Mouse (Mus musculus): Measurements from ENCODE around the gene Tmem26. TPM values are rescaled to one million over a fixed set of nuclear protein-coding genes. Genes with fewer than 3 reads are reported as not detected.
A peak's percentile ranks its signal among the peaks of the same experiment; 100 is the strongest.
"Not testable (repeated sequence)": the region's sequence is repeated elsewhere in the genome, so short reads cannot be mapped to it uniquely, and the experiment has no call there.

Gene Tmem26
- polyA plus RNA-seq, 1 experiment from 2014 or later, result 10.6 TPM

GRCm38 (mm10) chr10:68715396-68715795 lies 8.1 kb upstream of the Tmem26 start:
- Histone ChIP-seq H3K9me3 (no peaks in the 10 kb centered on the region), H3K27me3 (replicated peaks) (no peaks in the 10 kb centered on the region), H3K4me1 (replicated peaks) (no peaks in the 10 kb centered on the region), H3K27ac (no peak overlapping the region), H3K4me2 (replicated peaks) (no peak overlapping the region), H3K36me3 (no peaks in the 10 kb centered on the region), H3K9ac (no peak overlapping the region), H3K4me3 (replicated peaks) (no peak overlapping the region)
- ATAC-seq, result no peak
- WGBS, result 92% methylated on average over 3 of the region's 3 CpGs

DNA sequence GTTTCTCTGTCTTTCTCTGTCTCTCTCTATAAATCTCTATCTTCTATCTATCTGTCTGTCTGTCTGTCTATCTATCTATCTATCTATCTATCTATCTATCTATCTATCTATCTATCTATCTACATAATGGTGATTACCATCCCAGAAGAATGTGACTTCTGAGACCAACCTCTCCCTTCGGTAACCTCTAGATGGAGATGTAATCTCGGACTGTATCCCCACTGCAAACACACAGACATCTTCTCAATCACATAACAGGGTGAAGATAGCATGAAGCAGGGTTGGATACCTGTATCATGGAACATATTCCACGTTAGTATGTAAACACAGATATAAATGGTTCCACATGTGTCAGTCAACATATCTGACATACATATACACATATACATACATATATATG lies 5.1 kb upstream of the Tmem26 start:
- Histone ChIP-seq H3K9me3 (no peaks in the 10 kb centered on the region), H3K36me3 (no peaks in the 10 kb centered on the region)
- WGBS, result 77% methylated on average over 3 of the region's 3 CpGs

GRCm38 (mm10) chr10:68720887-68721400 lies 2.5 kb upstream of the Tmem26 start:
- H3K4me3 ChIP-seq (replicated peaks), result no peak overlapping the region
- no peak overlapping the region for H3K27ac ChIP-seq
- peaks cover 11% of the 10 kb centered on the region for H3K4me1 ChIP-seq (replicated peaks)
- H3K9me3 ChIP-seq, result no peaks in the 10 kb centered on the region
- no peak for ATAC-seq
- H3K36me3 ChIP-seq, result no peaks in the 10 kb centered on the region
- WGBS, result 51% methylated on average over 5 of the region's 5 CpGs
- H3K27me3 ChIP-seq (replicated peaks), result 0 out of 2 replicates have a peak, but pooled peaks cover 4% of the 10 kb centered on the region
- H3K9ac ChIP-seq, result no peak overlapping the region
- no peak overlapping the region for H3K4me2 ChIP-seq (replicated peaks)

More for the DNA sequence above, 5.1 kb upstream of the Tmem26 start:
- Histone ChIP-seq H3K27me3 (replicated peaks) (no peaks in the 10 kb centered on the region), H3K27ac (no peak overlapping the region), H3K4me2 (replicated peaks) (no peak overlapping the region), H3K9ac (no peak overlapping the region), H3K4me3 (replicated peaks) (no peak overlapping the region), H3K4me1 (replicated peaks) (0 out of 2 replicates have a peak, but pooled peaks cover 1% of the 10 kb centered on the region)
- no peak for ATAC-seq

DNA sequence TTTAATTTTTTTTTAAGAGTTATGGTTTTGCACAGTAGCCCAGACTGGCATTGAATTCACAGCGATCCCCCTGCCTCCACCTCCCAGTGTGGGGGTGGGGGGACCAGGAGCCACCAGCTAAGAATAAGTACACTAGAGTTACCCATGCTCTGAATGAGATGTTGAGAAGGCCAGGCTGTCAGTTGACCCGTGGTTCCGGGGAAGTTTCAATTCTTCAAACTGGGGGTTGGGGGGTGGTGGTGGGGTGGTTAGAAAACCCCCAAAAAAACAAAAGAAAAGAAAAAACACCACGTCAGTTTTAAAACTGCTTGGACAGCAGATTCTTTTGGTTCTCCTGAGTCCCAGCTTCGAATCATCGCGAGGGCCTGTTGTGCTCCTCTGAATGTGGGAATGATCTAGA lies 431 bp upstream of the Tmem26 start:
- Histone ChIP-seq H3K4me1 (replicated peaks) (peaks cover 11% of the 10 kb centered on the region), H3K4me3 (replicated peaks) (no peak overlapping the region), H3K36me3 (no peaks in the 10 kb centered on the region), H3K9me3 (no peaks in the 10 kb centered on the region), H3K27ac (no peak overlapping the region), H3K9ac (no peak overlapping the region), H3K27me3 (replicated peaks) (0 out of 2 replicates have a peak, but pooled peaks cover 4% of the 10 kb centered on the region), H3K4me2 (replicated peaks) (peak overlapping the region; percentile 98; the same call in 1 of the 2 replicates)
- ATAC-seq, result no peak
- 53% methylated on average over 7 of the region's 7 CpGs for WGBS

DNA sequence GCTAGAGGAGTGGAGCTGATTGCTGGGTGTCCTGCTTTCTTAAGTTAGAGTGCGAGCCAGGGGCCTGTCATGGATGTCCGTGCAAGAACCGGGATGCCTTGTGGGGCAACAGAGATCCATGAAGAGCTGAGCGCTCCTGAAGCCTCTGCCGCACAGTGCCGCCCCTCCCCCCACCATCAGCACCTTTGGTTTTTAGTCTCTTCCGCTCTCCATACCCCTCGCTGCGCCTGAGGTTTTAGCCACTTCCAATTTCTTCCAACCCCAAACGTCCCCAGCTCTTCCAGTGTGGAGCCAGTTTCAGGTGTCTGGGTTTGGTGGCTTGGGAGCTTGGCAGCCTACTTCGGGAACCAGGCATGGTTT lies 895 bp downstream of the Tmem26 start:
- Histone ChIP-seq H3K27ac (no peak overlapping the region), H3K27me3 (replicated peaks) (0 out of 2 replicates have a peak, but pooled peaks cover 4% of the 10 kb centered on the region), H3K4me1 (replicated peaks) (peaks cover 11% of the 10 kb centered on the region), H3K9ac (peak overlapping the region; percentile 59), H3K4me2 (replicated peaks) (peak overlapping the region; percentile 98), H3K4me3 (replicated peaks) (peak overlapping the region; percentile 54), H3K36me3 (no peaks in the 10 kb centered on the region), H3K9me3 (no peaks in the 10 kb centered on the region)
- ATAC-seq, result peak; percentile 47; the same call in 1 of the 2 replicates
- 0% methylated on average over 11 of the region's 11 CpGs for WGBS

DNA sequence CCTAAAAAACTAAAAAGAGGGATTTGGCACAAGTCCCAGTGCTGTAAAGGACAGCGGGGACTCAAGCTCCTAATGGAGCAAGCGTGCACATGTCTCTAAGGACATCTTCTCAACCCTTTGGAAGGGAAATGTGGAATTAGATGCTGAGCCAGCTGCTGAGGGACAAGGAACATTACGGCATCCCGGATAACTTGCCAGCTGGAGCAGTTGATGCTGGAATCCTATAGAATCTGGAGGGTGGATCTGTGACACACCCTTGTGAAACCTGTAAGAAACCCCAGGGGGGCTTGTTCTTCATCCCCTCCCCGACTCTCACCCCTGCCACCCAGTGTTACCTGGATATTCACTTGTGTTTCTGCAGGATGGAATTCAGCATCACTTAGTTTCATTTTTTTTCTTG lies 4.0 kb downstream of the Tmem26 start:
- 75% methylated on average over 5 of the region's 5 CpGs for WGBS

DNA sequence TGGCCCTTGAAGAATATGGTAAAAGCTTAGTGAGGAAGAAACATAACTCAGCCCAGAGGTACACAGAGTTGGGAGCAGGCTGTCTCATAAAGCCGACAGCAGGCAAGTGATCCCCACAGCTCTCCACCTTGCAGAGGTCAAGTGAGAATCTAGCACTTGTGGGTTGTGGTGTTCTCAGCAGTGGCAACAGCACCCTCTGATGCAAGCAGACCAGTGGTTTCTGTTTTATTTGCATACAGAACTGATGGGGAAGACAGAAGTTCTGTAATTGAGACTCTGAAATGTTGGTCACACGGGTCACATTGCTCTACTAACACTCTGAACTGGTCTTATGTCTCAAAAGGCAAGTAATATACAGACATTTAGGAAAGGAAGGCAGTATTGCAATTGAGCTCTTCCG lies 12.2 kb downstream of the Tmem26 start:
- H3K9me3 ChIP-seq, result no peaks in the 10 kb centered on the region
- ATAC-seq, result no peak
- WGBS, result 86% methylated on average over 3 of the region's 3 CpGs
- no peak overlapping the region for H3K27ac ChIP-seq
- no peaks in the 10 kb centered on the region for H3K36me3 ChIP-seq
- H3K4me1 ChIP-seq (replicated peaks), result no peaks in the 10 kb centered on the region
- no peak overlapping the region for H3K4me2 ChIP-seq (replicated peaks)
- H3K27me3 ChIP-seq (replicated peaks), result no peaks in the 10 kb centered on the region
- H3K9ac ChIP-seq, result no peak overlapping the region
- H3K4me3 ChIP-seq (replicated peaks), result no peak overlapping the region

More for the DNA sequence above, 4.0 kb downstream of the Tmem26 start:
- Histone ChIP-seq H3K9me3 (no peaks in the 10 kb centered on the region), H3K27ac (no peak overlapping the region), H3K9ac (no peak overlapping the region), H3K4me1 (replicated peaks) (peaks cover 11% of the 10 kb centered on the region), H3K27me3 (replicated peaks) (0 out of 2 replicates have a peak, but pooled peaks cover 4% of the 10 kb centered on the region), H3K4me2 (replicated peaks) (no peak overlapping the region), H3K4me3 (replicated peaks) (no peak overlapping the region), H3K36me3 (no peaks in the 10 kb centered on the region)
- no peak for ATAC-seq

GRCm38 (mm10) chr10:68737391-68737790 lies 13.9 kb downstream of the Tmem26 start:
- Histone ChIP-seq H3K36me3 (no peaks in the 10 kb centered on the region), H3K9me3 (no peaks in the 10 kb centered on the region), H3K4me2 (replicated peaks) (no peak overlapping the region), H3K27me3 (replicated peaks) (no peaks in the 10 kb centered on the region), H3K4me3 (replicated peaks) (no peak overlapping the region), H3K27ac (no peak overlapping the region), H3K4me1 (replicated peaks) (no peaks in the 10 kb centered on the region), H3K9ac (no peak overlapping the region)
- no peak for ATAC-seq
- 75% methylated on average over 7 of the region's 7 CpGs for WGBS

DNA sequence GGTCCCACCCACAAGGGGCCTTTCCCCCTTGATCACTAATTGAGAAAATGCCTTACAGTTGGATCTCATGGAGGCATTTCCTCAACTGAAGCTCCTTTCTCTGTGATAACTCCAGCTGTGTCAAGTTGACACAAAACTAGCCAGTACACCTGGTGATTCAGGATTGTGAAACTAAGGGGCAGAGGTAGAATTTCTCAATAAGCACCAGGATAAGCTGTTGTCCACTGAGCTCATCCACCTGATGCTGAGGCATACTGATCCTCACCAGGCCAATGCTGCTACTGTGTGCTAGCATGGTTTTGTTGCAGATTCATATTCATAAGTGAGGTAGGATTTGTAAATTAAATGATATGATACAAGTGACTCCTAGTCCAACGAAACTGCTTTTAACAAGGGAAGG lies 15.5 kb downstream of the Tmem26 start:
- not testable (repeated sequence) for H3K4me1 ChIP-seq (replicated peaks); H3K27me3 ChIP-seq (replicated peaks); H3K4me2 ChIP-seq (replicated peaks); H3K9ac ChIP-seq; H3K27ac ChIP-seq; ATAC-seq; H3K36me3 ChIP-seq; H3K9me3 ChIP-seq; H3K4me3 ChIP-seq (replicated peaks)
- 94% methylated on average over 1 of the region's 1 CpGs for WGBS

DNA sequence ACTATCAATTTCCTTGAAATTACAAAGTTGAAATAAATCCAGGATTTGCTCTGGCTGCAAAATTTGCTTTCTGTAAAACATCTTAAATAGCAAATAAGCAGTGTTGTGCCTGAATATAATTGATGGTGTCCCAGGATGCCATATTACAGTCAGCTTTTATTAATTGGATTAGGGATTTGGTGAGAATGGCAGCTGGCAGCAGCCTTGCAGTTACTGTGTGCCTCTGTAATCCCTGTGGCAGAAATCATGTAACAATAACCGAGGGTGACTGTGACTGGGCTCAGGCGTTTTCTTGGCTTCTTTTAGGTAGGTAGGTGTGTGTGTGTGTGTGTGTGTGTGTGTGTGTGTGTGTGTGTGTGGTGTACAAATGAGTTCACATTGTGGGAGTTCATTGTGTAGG lies 16.8 kb downstream of the Tmem26 start:
- H3K9me3 ChIP-seq, result no peaks in the 10 kb centered on the region
- H3K27ac ChIP-seq, result no peak overlapping the region
- no peak overlapping the region for H3K9ac ChIP-seq
- no peak overlapping the region for H3K4me2 ChIP-seq (replicated peaks)
- 70% methylated on average over 2 of the region's 2 CpGs for WGBS
- no peaks in the 10 kb centered on the region for H3K27me3 ChIP-seq (replicated peaks)
- H3K4me1 ChIP-seq (replicated peaks), result no peaks in the 10 kb centered on the region
- H3K36me3 ChIP-seq, result no peaks in the 10 kb centered on the region
- no peak overlapping the region for H3K4me3 ChIP-seq (replicated peaks)
- no peak for ATAC-seq

GRCm38 (mm10) chr10:68750921-68751320 lies 27.5 kb downstream of the Tmem26 start:
- Histone ChIP-seq H3K9me3 (no peaks in the 10 kb centered on the region), H3K4me3 (replicated peaks) (no peak overlapping the region), H3K9ac (no peak overlapping the region), H3K27me3 (replicated peaks) (no peaks in the 10 kb centered on the region; the same call in 1 of the 2 replicates), H3K4me2 (replicated peaks) (no peak overlapping the region), H3K36me3 (no peaks in the 10 kb centered on the region), H3K27ac (no peak overlapping the region), H3K4me1 (replicated peaks) (no peaks in the 10 kb centered on the region)
- 81% methylated on average over 7 of the region's 7 CpGs for WGBS
- ATAC-seq, result no peak

GRCm38 (mm10) chr10:68759238-68759637 lies 35.8 kb downstream of the Tmem26 start:
- H3K4me1 ChIP-seq (replicated peaks), result no peaks in the 10 kb centered on the region
- 46% methylated on average over 5 of the region's 5 CpGs for WGBS
- no peak overlapping the region for H3K9ac ChIP-seq
- H3K27me3 ChIP-seq (replicated peaks), result no peaks in the 10 kb centered on the region
- no peak overlapping the region for H3K4me2 ChIP-seq (replicated peaks)
- H3K4me3 ChIP-seq (replicated peaks), result no peak overlapping the region
- no peaks in the 10 kb centered on the region for H3K9me3 ChIP-seq
- H3K27ac ChIP-seq, result no peak overlapping the region
- no peak for ATAC-seq
- no peaks in the 10 kb centered on the region for H3K36me3 ChIP-seq

GRCm38 (mm10) chr10:68759789-68760188 lies 36.3 kb downstream of the Tmem26 start:
- no peak overlapping the region for H3K4me3 ChIP-seq (replicated peaks)
- 68% methylated on average over 7 of the region's 7 CpGs for WGBS
- H3K4me1 ChIP-seq (replicated peaks), result no peaks in the 10 kb centered on the region
- no peaks in the 10 kb centered on the region for H3K27me3 ChIP-seq (replicated peaks)
- H3K9ac ChIP-seq, result no peak overlapping the region
- no peak overlapping the region for H3K4me2 ChIP-seq (replicated peaks)
- H3K27ac ChIP-seq, result no peak overlapping the region
- H3K36me3 ChIP-seq, result no peaks in the 10 kb centered on the region
- ATAC-seq, result no peak
- H3K9me3 ChIP-seq, result no peaks in the 10 kb centered on the region
